15 mouse cellular contexts compared by ENCODE assay signal in the genomic region with DNA sequence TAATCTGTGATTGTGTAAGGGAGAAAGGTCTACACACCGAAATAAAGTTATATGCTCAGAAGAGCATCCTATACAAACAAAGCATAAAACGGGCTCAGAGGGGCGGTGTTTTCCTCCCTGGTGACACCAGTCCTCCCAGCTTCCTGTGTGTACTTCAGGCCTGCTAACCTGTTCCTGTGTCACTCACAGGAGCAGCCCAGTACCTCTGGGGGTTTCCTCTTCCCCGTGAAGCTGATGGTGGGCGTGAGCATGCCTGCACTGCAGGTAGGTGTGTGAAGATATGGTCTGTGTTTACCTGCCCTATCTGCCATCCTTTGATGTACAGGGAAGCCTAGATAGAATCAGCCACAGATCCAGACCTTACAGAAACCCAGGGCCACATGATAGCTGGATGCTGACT.
DNase-seq lines count a peak whose midpoint lies in the region; ATAC-seq and TF ChIP-seq lines count a peak whose summit lies in the region.
"Had no signal": no experiment of that assay in that cellular context is flagged by ENCODE, and none has a peak within 500 bp of the region (broad histone marks: within the 10 kb centered on the region; RNA-seq: fewer than 3 reads in every experiment).

No protein-coding gene starts in this region.

- no peak overlapping the region for H3K27ac ChIP-seq in intestine, embryonic 14.5 days (ENCODE audit: low read depth)
- H3K27ac ChIP-seq in intestine, postnatal 0 days (ENCODE audit: low read depth, low read length), result no peak overlapping the region
- H3K27ac ChIP-seq: liver, embryonic 13.5 days; midbrain, embryonic 12.5 days had no signal

- no peak overlapping the region for H3K4me3 ChIP-seq in intestine, embryonic 14.5 days (ENCODE audit: low read depth, low read length)
- no peak overlapping the region for H3K4me3 ChIP-seq in intestine, postnatal 0 days (ENCODE audit: low read depth, low read length)
- H3K4me3 ChIP-seq: liver, embryonic 13.5 days; midbrain, embryonic 12.5 days; myocyte had no signal

- H3K4me2 ChIP-seq in intestine, embryonic 14.5 days (ENCODE audit: low read length), result no peak overlapping the region
- no peak overlapping the region for H3K4me2 ChIP-seq in intestine, postnatal 0 days (replicated peaks; ENCODE audit: low read depth)
- H3K4me2 ChIP-seq: liver, embryonic 13.5 days; midbrain, embryonic 12.5 days had no signal

- H3K9me3 ChIP-seq in intestine, embryonic 14.5 days (ENCODE audit: control insufficient read depth, low read length), result no peaks in the 10 kb centered on the region
- no peaks in the 10 kb centered on the region for H3K9me3 ChIP-seq in intestine, postnatal 0 days (ENCODE audit: control insufficient read depth)
- H3K9me3 ChIP-seq: liver, embryonic 13.5 days; midbrain, embryonic 12.5 days had no signal

- no peak overlapping the region for H3K9ac ChIP-seq in intestine, embryonic 14.5 days (ENCODE audit: low read length)
- no peak overlapping the region for H3K9ac ChIP-seq in intestine, postnatal 0 days (ENCODE audit: low read depth, low read length)
- H3K9ac ChIP-seq: forebrain, postnatal 0 days; liver, embryonic 13.5 days; midbrain, embryonic 12.5 days had no signal

- no peak for TF ChIP-seq CTCF in intestine, postnatal 0 days (IDR thresholded peaks at IDR 0.05; ENCODE audit: low read depth)

- ATAC-seq in intestine, embryonic 14.5 days (replicated peaks; ENCODE audit: low FRiP score, low TSS enrichment, low read depth), result peak; percentile 53; the same call in 1 of the 2 replicates
- no peak for ATAC-seq in intestine, postnatal 0 days
- ATAC-seq: forebrain, postnatal 0 days; Patski had no signal

- peaks cover 31% of the 10 kb centered on the region for H3K4me1 ChIP-seq in intestine, embryonic 14.5 days (replicated peaks; ENCODE audit: control insufficient read depth, insufficient read depth, low read length)
- no peaks in the 10 kb centered on the region for H3K4me1 ChIP-seq in intestine, postnatal 0 days (replicated peaks; ENCODE audit: control insufficient read depth, insufficient read depth, low read length)

- H3K27me3 ChIP-seq in intestine, embryonic 14.5 days (replicated peaks; ENCODE audit: control insufficient read depth, insufficient read depth, low read length), result no peaks in the 10 kb centered on the region
- H3K27me3 ChIP-seq in intestine, postnatal 0 days (replicated peaks; ENCODE audit: control insufficient read depth, insufficient read depth, low read length), result no peaks in the 10 kb centered on the region
- H3K27me3 ChIP-seq: liver, embryonic 13.5 days; midbrain, embryonic 12.5 days; Patski had no signal

- 57% methylated on average over 5 of the region's 5 CpGs for WGBS in intestine, embryonic 14.5 days
- WGBS in intestine, postnatal 0 days, result 39% methylated on average over 5 of the region's 5 CpGs

- intact Hi-C loops in left cerebral cortex, postnatal 14 days (cut with DNase I), result no loop called here

- no peak for DNase-seq in intestine, embryonic 14.5 days (ENCODE audit: low spot score)
- DNase-seq in CD4-positive, CD25-positive, alpha-beta regulatory T cell, adult 2 months (ENCODE audit: low read depth, low spot score), result peak; percentile 79
- DNase-seq in induced T-regulatory cell, adult 2 months (ENCODE audit: low read depth), result peak; percentile 71
- DNase-seq in thymus, postnatal 0 days (ENCODE audit: low spot score), result peak; percentile 59
- DNase-seq in gastrocnemius, postnatal 4 days (ENCODE audit: low spot score in 2 of 2), result no peak
- DNase-seq in left cerebral cortex, postnatal 14 days (ENCODE audit: low spot score in 2 of 2), result no peak
- DNase-seq: cerebellum, adult 9-10 months; forebrain, postnatal 0 days; kidney, adult 9 months; liver, embryonic 13.5 days; right cerebral cortex, postnatal 14 days had no signal

- H3K36me3 ChIP-seq in intestine, embryonic 14.5 days (ENCODE audit: control insufficient read depth, insufficient read depth, low read length), result no peaks in the 10 kb centered on the region
- H3K36me3 ChIP-seq in intestine, postnatal 0 days (ENCODE audit: control insufficient read depth, insufficient read depth), result no peaks in the 10 kb centered on the region
- H3K36me3 ChIP-seq: liver, embryonic 13.5 days; midbrain, embryonic 12.5 days had no signal

Comparison
In these comparisons a context has a peak if more than half of its experiments do, and no peak if none do; other contexts are left out.
1. DNase-seq: peak in CD4-positive, CD25-positive, alpha-beta regulatory T cell, adult 2 months (single experiment), induced T-regulatory cell, adult 2 months (single experiment) and thymus, postnatal 0 days (single experiment); none in intestine, embryonic 14.5 days (single experiment), gastrocnemius, postnatal 4 days (0 of 2) and left cerebral cortex, postnatal 14 days (0 of 2).